Mouse (Mus musculus) midbrain, embryonic 13.5 days (tissue): ENCODE results near the gene 2510009E07Rik. TPM values are rescaled to one million over a fixed set of nuclear protein-coding genes. Genes with fewer than 3 reads are reported as not detected.

Experiments
- ATAC-seq: fragments of 200-750 bp; cut with Nextera tagmentation; 2 replicates; pipeline ENCODE4 v1.8.0; 2017; ENCODE audit warnings: mild to moderate bottlenecking, moderate TSS enrichment, moderate library complexity
- H3K27ac ChIP-seq: fragments of 300-500 bp; sonication (generic); 2 replicates; pipeline ENCODE4 v1.5.1; 2015; ENCODE audit warnings: inconsistent platforms, mild to moderate bottlenecking, moderate library complexity
- H3K27me3 ChIP-seq: fragments of 300-500 bp; sonication (generic); 2 replicates; pipeline ENCODE4 v1.6.1; 2015; ENCODE audit warnings: mild to moderate bottlenecking, inconsistent platforms
- H3K36me3 ChIP-seq: fragments of 300-500 bp; sonication (generic); 2 replicates; pipeline ENCODE4 v1.6.1; 2015; ENCODE audit warnings: mild to moderate bottlenecking, inconsistent platforms
- H3K4me1 ChIP-seq: fragments of 300-500 bp; sonication (generic); replicated peaks from 2 replicates; pipeline ENCODE4 v1.6.1; 2015; ENCODE audit warnings: inconsistent platforms
- H3K4me2 ChIP-seq: fragments of 300-500 bp; sonication (generic); replicated peaks from 2 replicates; pipeline ENCODE4 v1.6.1; 2015; ENCODE audit warnings: moderate library complexity, mild to moderate bottlenecking, inconsistent platforms
- H3K4me3 ChIP-seq: fragments of 300-500 bp; sonication (generic); replicated peaks from 2 replicates; pipeline ENCODE4 v1.5.1; 2015; ENCODE audit warnings: mild to moderate bottlenecking, inconsistent platforms
- H3K9ac ChIP-seq: fragments of 300-500 bp; sonication (generic); replicated peaks from 2 replicates; pipeline ENCODE4 v1.6.1; 2015; ENCODE audit warnings: mild to moderate bottlenecking, inconsistent platforms
- H3K9me3 ChIP-seq: fragments of 300-500 bp; sonication (generic); 2 replicates; pipeline ENCODE4 v1.6.1; 2016; ENCODE audit warnings: mild to moderate bottlenecking, inconsistent platforms
- WGBS: fragments of 180-500 bp; shearing (Covaris S2); methylation state at CpG from one replicate; pipeline ENCODE4 v1.1.7; 2015; 5-methylcytosine and 5-hydroxymethylcytosine counted together
- polyA plus RNA-seq: library from polyadenylated mRNA; unstranded; fragments of >200 nt; fragmentation: Nextera tagmentation; extraction: Ambion mirVana; gene quantifications from 2 replicates; pipeline ENCODE4 v1.2.1, GENCODE M21; 2015

Gene 2510009E07Rik
- polyA plus RNA-seq, 1 experiment from 2014 or later = 91.1 TPM

DNA sequence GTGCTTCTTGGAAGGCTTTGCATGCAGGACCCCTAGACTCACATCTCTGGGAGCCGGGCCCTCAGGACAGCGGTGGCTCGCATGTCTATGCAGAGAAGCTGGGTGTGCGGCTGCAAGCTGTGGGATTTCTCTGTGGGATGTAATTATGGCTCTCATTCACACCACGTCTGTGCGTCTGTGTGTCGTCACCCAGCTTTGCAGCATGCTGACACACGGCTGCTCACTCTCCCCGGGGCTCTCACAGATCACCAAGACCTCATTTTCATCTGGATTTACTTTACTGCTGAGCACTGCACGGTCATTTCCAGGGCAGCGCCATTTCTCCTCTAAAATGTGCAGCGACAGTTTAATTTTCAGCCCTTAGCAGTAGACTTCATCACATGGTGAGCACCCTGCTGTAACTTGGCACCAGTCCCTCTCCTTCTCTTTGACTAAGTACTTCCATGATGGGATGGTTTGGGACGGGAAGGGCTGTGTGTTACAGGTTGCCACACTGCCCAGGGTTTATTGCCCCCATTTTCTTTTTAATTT lies 66.3 kb downstream of the 2510009E07Rik start:
- Histone ChIP-seq H3K4me2 (no peak overlapping the region), H3K9me3 (no peaks in the 10 kb centered on the region), H3K36me3 (no peaks in the 10 kb centered on the region), H3K4me1 (peaks cover 20% of the 10 kb centered on the region), H3K27me3 (no peaks in the 10 kb centered on the region), H3K27ac (peak overlapping the region; percentile 53), H3K9ac (no peak overlapping the region), H3K4me3 (no peak overlapping the region)
- ATAC-seq = peak; percentile 44
- WGBS = 63% methylated on average over 13 of the region's 13 CpGs

DNA sequence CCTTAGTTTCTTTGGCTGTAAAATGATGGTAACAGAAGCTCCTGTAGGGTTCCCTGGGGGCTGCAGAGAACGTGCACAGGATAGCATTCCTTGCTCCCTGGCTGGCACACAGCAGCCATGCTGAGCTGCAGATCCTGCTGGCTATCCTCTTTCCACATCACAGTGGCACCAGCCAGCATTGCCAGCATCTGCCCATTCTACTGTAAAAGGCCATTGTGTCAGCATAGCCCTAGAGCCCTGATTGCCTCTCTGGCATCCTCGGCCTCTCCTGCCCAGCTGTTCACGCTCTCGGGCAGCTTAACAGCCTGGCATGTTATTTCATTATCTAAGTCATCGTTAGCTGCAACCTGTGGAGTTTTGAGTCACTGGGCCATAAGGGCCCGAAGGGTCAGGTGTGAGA lies 67.2 kb downstream of the 2510009E07Rik start:
- Histone ChIP-seq H3K36me3 (no peaks in the 10 kb centered on the region), H3K27me3 (no peaks in the 10 kb centered on the region), H3K4me1 (peaks cover 20% of the 10 kb centered on the region), H3K27ac (peak overlapping the region; percentile 53), H3K9me3 (no peaks in the 10 kb centered on the region), H3K9ac (no peak overlapping the region), H3K4me3 (no peak overlapping the region), H3K4me2 (no peak overlapping the region)
- 67% methylated on average over 6 of the region's 6 CpGs for WGBS
- no peak for ATAC-seq

DNA sequence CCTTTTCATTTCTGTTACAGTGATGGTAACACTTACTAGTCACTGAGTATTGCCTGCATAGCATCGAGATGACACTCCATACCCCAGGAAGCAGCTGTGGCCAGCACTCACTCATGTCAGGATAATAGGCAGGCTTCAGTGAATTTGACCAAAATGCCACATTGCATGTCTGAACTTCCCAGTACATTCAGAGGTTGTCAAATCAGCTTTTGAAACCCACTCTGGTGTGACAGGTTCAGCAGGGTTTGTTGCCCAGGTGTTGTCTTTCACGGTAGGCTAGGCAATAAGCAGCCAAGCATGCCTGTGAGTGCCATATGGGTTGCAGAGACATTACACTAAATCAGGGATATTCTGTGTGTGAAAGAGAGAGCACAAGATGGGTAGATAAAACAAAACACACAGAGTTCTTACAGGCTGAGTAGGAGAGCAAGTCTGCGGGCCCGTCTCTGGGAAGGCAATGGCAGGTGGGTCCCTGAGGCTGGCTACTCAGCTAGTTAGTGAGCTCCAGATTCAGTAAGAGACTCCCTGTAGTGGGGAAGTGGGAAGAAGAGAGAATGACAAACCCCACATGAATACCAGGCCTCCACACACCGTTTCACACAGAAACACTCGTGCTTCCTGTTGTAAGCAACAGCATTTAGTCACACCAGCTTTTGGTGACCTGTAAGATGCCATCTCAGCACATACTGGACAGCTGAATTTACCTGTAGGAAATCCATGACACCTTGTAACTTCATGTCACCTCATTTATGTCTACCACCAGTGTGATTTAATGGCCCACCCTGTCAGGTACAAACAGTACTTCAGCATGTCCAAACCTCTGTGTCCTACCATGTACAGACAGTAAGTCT lies 68.5 kb downstream of the 2510009E07Rik start:
- H3K9ac ChIP-seq = no peak overlapping the region
- H3K9me3 ChIP-seq = no peaks in the 10 kb centered on the region
- no peaks in the 10 kb centered on the region for H3K36me3 ChIP-seq
- H3K4me3 ChIP-seq = no peak overlapping the region
- peak overlapping the region; percentile 16; the same call in 1 of the 2 replicates for H3K27ac ChIP-seq
- 57% methylated on average over 6 of the region's 6 CpGs for WGBS
- ATAC-seq = no peak
- peaks cover 20% of the 10 kb centered on the region for H3K4me1 ChIP-seq
- no peak overlapping the region for H3K4me2 ChIP-seq
- no peaks in the 10 kb centered on the region for H3K27me3 ChIP-seq

DNA sequence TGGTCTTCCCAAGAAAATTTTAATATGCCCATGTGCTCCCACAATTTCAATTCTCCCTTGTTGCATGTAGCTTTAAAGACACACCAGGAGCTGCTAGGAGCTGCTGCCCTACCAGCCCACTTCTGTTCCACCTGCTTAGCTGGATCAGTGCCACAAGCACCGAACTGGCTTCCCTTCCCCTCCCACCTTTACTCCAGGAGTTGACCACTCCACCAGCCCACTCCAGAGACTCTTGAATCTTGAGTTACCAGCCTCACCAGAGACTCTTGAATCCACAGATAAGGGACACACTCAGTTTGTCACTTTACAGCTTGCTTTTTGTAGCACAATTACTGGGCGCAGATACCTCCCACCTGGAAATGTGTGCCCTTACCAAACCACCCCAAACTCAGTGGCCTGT lies 73.8 kb downstream of the 2510009E07Rik start:
- no peaks in the 10 kb centered on the region for H3K27me3 ChIP-seq
- ATAC-seq = no peak
- no peaks in the 10 kb centered on the region for H3K36me3 ChIP-seq
- H3K4me1 ChIP-seq = peaks cover 9% of the 10 kb centered on the region
- no peak overlapping the region for H3K9ac ChIP-seq
- no peaks in the 10 kb centered on the region for H3K9me3 ChIP-seq
- WGBS = 92% methylated on average over 2 of the region's 2 CpGs
- no peak overlapping the region for H3K4me3 ChIP-seq
- no peak overlapping the region for H3K4me2 ChIP-seq
- H3K27ac ChIP-seq = no peak overlapping the region

DNA sequence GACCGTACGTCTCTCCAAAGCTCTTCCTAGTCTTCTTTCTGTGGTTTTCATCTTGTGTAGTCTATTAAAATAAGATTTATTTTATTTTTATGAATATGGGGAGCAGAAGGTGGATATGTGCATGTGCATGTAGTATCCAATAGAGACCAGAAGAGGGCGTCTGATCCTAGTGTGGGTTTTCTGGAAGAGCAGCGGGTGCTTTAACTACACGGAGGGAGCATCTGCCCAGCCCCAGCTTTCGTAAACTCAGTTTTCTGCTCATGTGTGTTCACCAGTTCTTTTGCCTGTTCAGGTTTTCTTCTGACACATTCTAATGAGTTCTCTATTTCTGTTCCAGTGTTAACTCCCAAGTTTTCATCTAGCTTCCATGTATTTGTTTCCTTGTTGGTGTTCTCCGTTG lies 78.7 kb downstream of the 2510009E07Rik start:
- no peak overlapping the region for H3K27ac ChIP-seq
- peaks cover 8% of the 10 kb centered on the region for H3K4me1 ChIP-seq
- H3K27me3 ChIP-seq = no peaks in the 10 kb centered on the region
- H3K36me3 ChIP-seq = 0 out of 2 replicates have a peak, but pooled peaks cover 3% of the 10 kb centered on the region
- no peaks in the 10 kb centered on the region for H3K9me3 ChIP-seq
- no peak overlapping the region for H3K4me2 ChIP-seq
- 56% methylated on average over 7 of the region's 7 CpGs for WGBS
- ATAC-seq = no peak
- H3K4me3 ChIP-seq = no peak overlapping the region
- H3K9ac ChIP-seq = no peak overlapping the region

DNA sequence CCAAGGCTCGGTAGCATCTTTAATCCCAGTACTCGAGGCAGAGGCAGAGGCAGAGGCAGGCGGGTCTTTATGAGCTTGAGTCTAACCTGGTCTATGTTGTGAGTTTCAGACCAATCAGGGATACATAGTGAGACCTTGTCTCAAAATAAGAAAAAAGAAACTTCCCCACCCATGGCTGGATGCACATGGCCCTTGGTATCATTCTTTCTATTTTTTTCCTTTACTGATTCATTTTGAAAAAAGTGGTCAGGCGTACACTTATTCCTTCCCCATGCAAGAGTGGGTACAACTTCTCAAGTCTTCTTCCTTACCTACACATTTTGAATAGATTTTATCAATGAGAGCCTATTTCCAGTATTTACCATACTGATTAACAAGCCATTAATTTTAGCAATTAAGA lies 84.0 kb downstream of the 2510009E07Rik start:
- H3K4me2 ChIP-seq = no peak overlapping the region
- H3K4me3 ChIP-seq = no peak overlapping the region
- WGBS = 95% methylated on average over 4 of the region's 4 CpGs
- no peaks in the 10 kb centered on the region for H3K27me3 ChIP-seq
- H3K36me3 ChIP-seq = 0 out of 2 replicates have a peak, but pooled peaks cover 3% of the 10 kb centered on the region
- no peak overlapping the region for H3K9ac ChIP-seq
- H3K9me3 ChIP-seq = no peaks in the 10 kb centered on the region
- no peak for ATAC-seq
- H3K27ac ChIP-seq = no peak overlapping the region
- H3K4me1 ChIP-seq = peaks cover 10% of the 10 kb centered on the region; the same call in 1 of the 2 replicates

DNA sequence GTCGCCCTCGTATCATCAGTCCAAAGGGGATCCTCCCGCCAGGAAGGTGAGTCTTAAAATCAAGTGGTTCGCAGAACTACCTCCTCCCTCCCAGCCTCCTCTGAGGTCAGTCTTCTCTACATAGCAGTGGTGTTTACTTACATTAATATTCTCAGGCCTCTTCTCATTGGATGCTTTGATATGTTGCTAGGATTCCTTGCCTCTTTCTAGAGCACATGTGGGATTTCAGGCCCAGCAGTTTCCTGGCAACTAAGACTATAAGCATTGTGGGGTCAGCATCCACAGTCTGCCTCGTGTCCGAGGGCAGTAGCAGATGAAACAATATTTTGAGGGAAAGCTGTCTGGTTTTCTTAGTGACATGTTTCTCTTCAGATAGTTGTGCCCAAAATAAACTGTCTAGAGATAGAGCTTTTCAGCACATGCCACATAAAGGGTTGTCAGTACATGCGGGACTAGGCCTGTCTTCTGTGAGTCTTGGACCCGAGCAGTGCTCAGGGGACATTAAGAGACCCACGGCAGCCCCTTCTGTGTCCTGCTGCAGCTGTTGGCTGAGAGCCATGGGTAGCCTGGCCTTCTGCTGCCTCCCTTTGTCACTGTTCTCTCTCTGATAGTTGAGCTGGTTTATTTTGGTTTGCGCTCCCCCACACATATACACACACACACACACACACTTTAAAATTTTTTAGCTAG lies 86.1 kb downstream of the 2510009E07Rik start:
- 70% methylated on average over 10 of the region's 10 CpGs for WGBS
- ATAC-seq = peak; percentile 77; the same call in 1 of the 2 replicates
- Histone ChIP-seq H3K4me2 (no peak overlapping the region), H3K4me1 (peaks cover 10% of the 10 kb centered on the region; the same call in 1 of the 2 replicates), H3K27me3 (no peaks in the 10 kb centered on the region), H3K9ac (no peak overlapping the region), H3K36me3 (0 out of 2 replicates have a peak, but pooled peaks cover 3% of the 10 kb centered on the region), H3K9me3 (no peaks in the 10 kb centered on the region), H3K27ac (peak overlapping the region; percentile 55), H3K4me3 (no peak overlapping the region)

DNA sequence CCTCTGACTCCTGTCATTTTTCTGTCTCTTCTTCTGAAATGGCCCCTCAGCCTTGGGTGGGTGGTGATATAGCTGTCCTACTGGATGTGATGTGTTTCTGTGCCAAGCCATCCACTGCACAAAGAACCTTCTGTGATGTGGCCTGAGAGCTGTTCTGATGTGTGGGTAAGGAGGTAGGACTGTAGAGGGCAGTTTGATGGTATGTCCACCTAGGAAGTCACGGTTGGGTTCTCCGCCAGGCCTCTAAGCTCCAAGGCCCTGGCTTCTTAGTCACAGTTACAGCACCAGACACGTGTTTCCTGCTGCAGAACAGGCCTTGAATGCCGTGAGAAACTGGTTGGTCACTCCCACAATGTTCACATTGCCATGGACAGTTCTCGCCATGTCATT lies 86.8 kb downstream of the 2510009E07Rik start:
- no peaks in the 10 kb centered on the region for H3K27me3 ChIP-seq
- H3K4me1 ChIP-seq = peaks cover 10% of the 10 kb centered on the region; the same call in 1 of the 2 replicates
- 0 out of 2 replicates have a peak, but pooled peaks cover 3% of the 10 kb centered on the region for H3K36me3 ChIP-seq
- 79% methylated on average over 5 of the region's 5 CpGs for WGBS
- H3K4me2 ChIP-seq = no peak overlapping the region
- ATAC-seq = no peak
- no peak overlapping the region for H3K27ac ChIP-seq
- no peak overlapping the region for H3K4me3 ChIP-seq
- no peak overlapping the region for H3K9ac ChIP-seq
- no peaks in the 10 kb centered on the region for H3K9me3 ChIP-seq

DNA sequence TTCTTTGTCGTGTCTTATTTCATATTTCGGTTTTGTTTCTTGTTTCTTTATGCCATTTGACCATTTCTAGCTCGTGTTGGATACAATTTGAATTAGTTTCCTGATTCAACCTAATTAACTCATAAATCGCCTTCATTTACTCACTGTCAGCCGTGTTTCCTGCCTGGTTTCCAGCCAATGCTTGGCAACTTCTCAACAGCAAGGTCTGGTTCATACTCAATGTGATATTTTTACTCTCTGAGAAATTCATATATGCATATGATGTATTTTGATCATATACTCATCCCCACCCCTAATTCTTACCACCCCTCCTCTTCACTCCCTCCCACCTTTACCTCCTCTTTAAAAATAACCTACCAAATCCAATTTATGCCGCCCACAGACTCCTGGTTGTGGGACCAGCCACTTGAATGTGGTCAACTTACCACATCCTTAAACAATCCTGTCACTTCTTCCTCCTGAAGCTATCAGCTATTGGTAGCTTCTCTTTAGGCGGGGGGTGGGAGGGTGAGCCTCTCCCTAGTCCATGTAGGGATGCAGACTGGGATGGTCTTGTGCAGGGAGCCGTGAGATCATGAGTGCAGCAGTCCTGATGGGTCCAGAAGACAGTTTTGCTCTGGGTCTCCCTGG lies 87.3 kb downstream of the 2510009E07Rik start:
- Histone ChIP-seq H3K4me3 (no peak overlapping the region), H3K9me3 (no peaks in the 10 kb centered on the region), H3K9ac (no peak overlapping the region), H3K27me3 (no peaks in the 10 kb centered on the region), H3K27ac (no peak overlapping the region), H3K36me3 (no peaks in the 10 kb centered on the region), H3K4me1 (peaks cover 10% of the 10 kb centered on the region; the same call in 1 of the 2 replicates), H3K4me2 (no peak overlapping the region)
- no peak for ATAC-seq
- 86% methylated on average over 8 of the region's 8 CpGs for WGBS

DNA sequence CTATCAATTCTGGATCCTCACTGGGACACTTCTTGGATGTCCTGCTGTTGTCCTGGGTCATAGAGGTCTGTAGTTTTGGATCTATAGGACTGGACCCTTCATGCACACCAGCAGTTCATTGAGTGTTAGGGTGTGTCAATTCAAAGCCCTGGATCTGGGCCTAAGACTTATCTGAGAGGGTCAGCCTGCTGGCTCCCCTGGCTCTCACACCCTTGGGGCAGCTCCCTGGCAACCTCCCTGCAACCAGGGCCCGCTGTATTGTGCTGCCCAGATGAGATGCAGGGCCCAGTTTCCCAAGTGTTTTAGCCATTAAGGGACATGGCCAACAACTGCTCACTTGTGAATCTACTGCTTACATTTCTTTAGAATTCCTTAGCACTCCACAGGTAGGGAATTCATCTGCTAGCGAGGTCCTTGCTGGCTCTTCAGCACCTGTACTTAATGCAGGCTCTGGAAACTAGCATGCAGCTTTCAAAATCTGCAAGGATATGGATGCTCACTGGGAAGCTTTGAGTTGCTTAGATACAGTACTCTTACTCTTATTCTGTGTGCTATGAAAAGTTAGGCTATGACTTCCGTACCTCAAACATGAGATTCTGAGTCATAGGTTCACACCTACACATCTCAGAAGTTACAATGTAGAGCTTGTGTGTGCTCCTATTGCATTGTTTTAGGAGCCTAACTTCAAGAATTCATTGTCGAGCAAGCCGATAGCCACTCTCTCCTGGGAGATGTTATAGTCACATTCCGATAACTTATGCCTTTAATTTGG lies 88.0 kb downstream of the 2510009E07Rik start:
- no peak overlapping the region for H3K4me2 ChIP-seq
- 89% methylated on average over 6 of the region's 6 CpGs for WGBS
- no peaks in the 10 kb centered on the region for H3K36me3 ChIP-seq
- no peak for ATAC-seq
- H3K9me3 ChIP-seq = no peaks in the 10 kb centered on the region
- no peak overlapping the region for H3K4me3 ChIP-seq
- no peak overlapping the region for H3K9ac ChIP-seq
- H3K4me1 ChIP-seq = peaks cover 10% of the 10 kb centered on the region; the same call in 1 of the 2 replicates
- H3K27me3 ChIP-seq = no peaks in the 10 kb centered on the region
- no peak overlapping the region for H3K27ac ChIP-seq

DNA sequence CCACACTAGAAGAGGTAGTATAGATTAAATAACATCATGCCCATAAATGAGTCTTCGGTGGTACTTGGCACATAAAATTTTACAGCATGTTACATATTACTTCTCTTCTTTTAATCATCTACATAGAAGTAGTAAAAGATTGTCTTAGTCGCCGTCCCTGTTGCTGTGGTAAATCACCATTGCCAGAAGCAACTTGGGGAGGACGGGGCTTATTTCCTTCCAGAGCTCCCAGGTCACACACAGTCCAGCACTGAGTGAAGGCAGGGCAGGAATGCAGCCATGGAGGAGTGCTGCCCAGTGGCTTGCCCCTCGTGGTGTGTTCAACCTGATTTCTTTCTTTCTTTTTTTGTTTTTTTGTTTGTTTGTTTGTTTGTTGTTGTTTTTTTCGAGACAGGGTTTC lies 90.1 kb downstream of the 2510009E07Rik start:
- Histone ChIP-seq H3K9ac (no peak overlapping the region), H3K27ac (no peak overlapping the region), H3K4me1 (peaks cover 10% of the 10 kb centered on the region; the same call in 1 of the 2 replicates), H3K9me3 (no peaks in the 10 kb centered on the region), H3K36me3 (no peaks in the 10 kb centered on the region), H3K4me3 (no peak overlapping the region), H3K4me2 (no peak overlapping the region), H3K27me3 (no peaks in the 10 kb centered on the region)
- no peak for ATAC-seq
- WGBS = 90% methylated on average over 6 of the region's 6 CpGs
